Mouse (Mus musculus) G1E (cell line): ENCODE data around the gene Fmo5.

Experiments
- CTCF ChIP-seq: IDR thresholded peaks from 2 replicates; pipeline ENCODE4 v1.5.1; 2012; ENCODE audit warnings: low read depth, low read length, inconsistent platforms, mixed read lengths
- GATA1 ChIP-seq: IDR thresholded peaks from 2 replicates; pipeline ENCODE4 v1.6.1; 2012; ENCODE audit warnings: borderline replicate concordance, low read length, inconsistent platforms, mixed read lengths
- GATA2 ChIP-seq: IDR thresholded peaks from 2 replicates; pipeline ENCODE4 v1.6.1; 2012; ENCODE audit warnings: low read depth, low read length, inconsistent platforms, borderline replicate concordance
- POLR2AphosphoS5 ChIP-seq: IDR thresholded peaks from 2 replicates; pipeline ENCODE4 v1.6.1; 2012; ENCODE audit warnings: low read depth, low read length, inconsistent platforms; ENCODE audit not compliant: insufficient replicate concordance
- TAL1 ChIP-seq: conservative IDR thresholded peaks from 2 replicates; pipeline ENCODE4 v1.6.1; 2012; ENCODE audit warnings: low read depth, low read length, inconsistent platforms, mixed read lengths

GRCm38 (mm10) chr3:97678416-97678815 lies 49.8 kb downstream of the Fmo5 start:
- no peak for TF ChIP-seq CTCF
- no peak for TF ChIP-seq POLR2AphosphoS5
- TF ChIP-seq TAL1, result no peak
- no peak for TF ChIP-seq GATA1
- no peak for TF ChIP-seq GATA2
